Mouse (Mus musculus) intestine, embryonic 15.5 days (tissue): ENCODE results near the gene Palld. TPM values are rescaled to one million over a fixed set of nuclear protein-coding genes. Genes with fewer than 3 reads are reported as not detected.

Source experiments
- ATAC-seq: fragments of 200-750 bp; cut with Nextera tagmentation; 2 replicates; pipeline ENCODE4 v1.8.0; 2017; ENCODE audit warnings: moderate TSS enrichment, moderate library complexity
- H3K27ac ChIP-seq: fragments of 300-500 bp; sonication (generic); 2 replicates; pipeline ENCODE4 v1.5.1; 2015; ENCODE audit warnings: mild to moderate bottlenecking, inconsistent platforms
- H3K27me3 ChIP-seq: fragments of 300-500 bp; sonication (generic); replicated peaks from 2 replicates; pipeline ENCODE4 v1.6.1; 2015; ENCODE audit warnings: inconsistent platforms
- H3K36me3 ChIP-seq: fragments of 300-500 bp; sonication (generic); 2 replicates; pipeline ENCODE4 v1.6.1; 2015; ENCODE audit warnings: inconsistent platforms
- H3K4me1 ChIP-seq: fragments of 300-500 bp; sonication (generic); replicated peaks from 2 replicates; pipeline ENCODE4 v1.6.1; 2015; ENCODE audit warnings: inconsistent platforms
- H3K4me2 ChIP-seq: fragments of 300-500 bp; sonication (generic); replicated peaks from 2 replicates; pipeline ENCODE4 v1.6.1; 2015; ENCODE audit warnings: mild to moderate bottlenecking, inconsistent platforms
- H3K4me3 ChIP-seq: fragments of 300-500 bp; sonication (generic); replicated peaks from 2 replicates; pipeline ENCODE4 v1.5.1; 2015; ENCODE audit warnings: inconsistent platforms
- H3K9ac ChIP-seq: fragments of 300-500 bp; sonication (generic); 2 replicates; pipeline ENCODE4 v1.6.1; 2015; ENCODE audit warnings: inconsistent platforms
- H3K9me3 ChIP-seq: fragments of 300-500 bp; sonication (generic); 2 replicates; pipeline ENCODE4 v1.6.1; 2016; ENCODE audit warnings: inconsistent platforms
- WGBS: fragments of 180-500 bp; shearing (Covaris S2); methylation state at CpG from one replicate; pipeline ENCODE4 v1.1.7; 2015; 5-methylcytosine and 5-hydroxymethylcytosine counted together
- polyA plus RNA-seq: library from polyadenylated mRNA; unstranded; fragments of >200 nt; fragmentation: Nextera tagmentation; extraction: Ambion mirVana; gene quantifications from 2 replicates; pipeline ENCODE4 v1.2.1, GENCODE M21; 2015

Gene Palld
- polyA plus RNA-seq, 1 experiment from 2014 or later, result 81.9 TPM

GRCm38 (mm10) chr8:61607463-61607813 lies 295.1 kb downstream of the Palld start:
- H3K9ac ChIP-seq, result no peak overlapping the region
- H3K36me3 ChIP-seq, result no peaks in the 10 kb centered on the region
- peak overlapping the region; percentile 88 for H3K27ac ChIP-seq
- no peaks in the 10 kb centered on the region for H3K9me3 ChIP-seq
- peak; percentile 23 for ATAC-seq
- H3K27me3 ChIP-seq, result no peaks in the 10 kb centered on the region
- WGBS, result 32% methylated on average over 6 of the region's 6 CpGs
- H3K4me1 ChIP-seq, result 0 out of 2 replicates have a peak, but pooled peaks cover 2% of the 10 kb centered on the region
- H3K4me2 ChIP-seq, result no peak overlapping the region
- no peak overlapping the region for H3K4me3 ChIP-seq

- 0 out of 2 replicates have a peak, but pooled peaks cover 2% of the 10 kb centered on the region for H3K4me1 ChIP-seq
- H3K4me2 ChIP-seq, result peak overlapping the region; percentile 28; the same call in 1 of the 2 replicates
- H3K9ac ChIP-seq, result no peak overlapping the region
- WGBS, result 8% methylated on average over 8 of the region's 8 CpGs
- no peaks in the 10 kb centered on the region for H3K9me3 ChIP-seq
- peak; percentile 89 for ATAC-seq
- peak overlapping the region; percentile 88 for H3K27ac ChIP-seq
- no peaks in the 10 kb centered on the region for H3K27me3 ChIP-seq
- H3K4me3 ChIP-seq, result no peak overlapping the region
- H3K36me3 ChIP-seq, result no peaks in the 10 kb centered on the region
Observed at GRCm38 (mm10) chr8:61606795-61607462, 295.6 kb downstream of the Palld start.

- Histone ChIP-seq H3K27me3 (no peaks in the 10 kb centered on the region), H3K4me1 (no peaks in the 10 kb centered on the region), H3K4me2 (no peak overlapping the region), H3K27ac (no peak overlapping the region), H3K9me3 (no peaks in the 10 kb centered on the region), H3K9ac (no peak overlapping the region), H3K4me3 (no peak overlapping the region), H3K36me3 (no peaks in the 10 kb centered on the region)
- no peak for ATAC-seq
- WGBS, result 93% methylated on average over 2 of the region's 2 CpGs
Observed at GRCm38 (mm10) chr8:61604871-61605270, 297.6 kb downstream of the Palld start.

GRCm38 (mm10) chr8:61596889-61597288 lies 305.6 kb downstream of the Palld start:
- 62% methylated on average over 3 of the region's 3 CpGs for WGBS
- ATAC-seq, result no peak
- no peaks in the 10 kb centered on the region for H3K36me3 ChIP-seq

GRCm38 (mm10) chr8:61591446-61591845 lies 311.0 kb downstream of the Palld start:
- Histone ChIP-seq H3K27me3 (no peaks in the 10 kb centered on the region), H3K4me3 (peak overlapping the region; percentile 76), H3K4me1 (0 out of 2 replicates have a peak, but pooled peaks cover 11% of the 10 kb centered on the region), H3K9ac (no peak overlapping the region), H3K36me3 (no peaks in the 10 kb centered on the region), H3K9me3 (no peaks in the 10 kb centered on the region), H3K4me2 (peak overlapping the region; percentile 83), H3K27ac (peak overlapping the region; percentile 96)
- ATAC-seq, result peak; percentile 39
- WGBS, result 10% methylated on average over 8 of the region's 8 CpGs

More at GRCm38 (mm10) chr8:61596889-61597288, 305.6 kb downstream of the Palld start:
- no peak overlapping the region for H3K4me2 ChIP-seq
- no peak overlapping the region for H3K4me3 ChIP-seq
- no peak overlapping the region for H3K9ac ChIP-seq
- no peaks in the 10 kb centered on the region for H3K4me1 ChIP-seq
- no peaks in the 10 kb centered on the region for H3K9me3 ChIP-seq
- H3K27me3 ChIP-seq, result no peaks in the 10 kb centered on the region
- no peak overlapping the region for H3K27ac ChIP-seq

- H3K4me1 ChIP-seq, result 0 out of 2 replicates have a peak, but pooled peaks cover 11% of the 10 kb centered on the region
- 0% methylated on average over 35 of the region's 35 CpGs for WGBS
- H3K27ac ChIP-seq, result peak overlapping the region; percentile 96
- no peaks in the 10 kb centered on the region for H3K36me3 ChIP-seq
- peak; percentile 95 for ATAC-seq
- H3K9ac ChIP-seq, result peak overlapping the region; percentile 69
- H3K4me3 ChIP-seq, result peak overlapping the region; percentile 76
- H3K9me3 ChIP-seq, result no peaks in the 10 kb centered on the region
- H3K4me2 ChIP-seq, result peak overlapping the region; percentile 83
- no peaks in the 10 kb centered on the region for H3K27me3 ChIP-seq
Observed at GRCm38 (mm10) chr8:61590551-61591431, 311.7 kb downstream of the Palld start.

- WGBS, result 5% methylated on average over 11 of the region's 11 CpGs
- peak overlapping the region; percentile 32 for H3K27ac ChIP-seq
- no peaks in the 10 kb centered on the region for H3K36me3 ChIP-seq
- H3K4me2 ChIP-seq, result peak overlapping the region; percentile 83
- 0 out of 2 replicates have a peak, but pooled peaks cover 13% of the 10 kb centered on the region for H3K4me1 ChIP-seq
- peak overlapping the region; percentile 19 for H3K9ac ChIP-seq
- peak; percentile 55 for ATAC-seq
- H3K27me3 ChIP-seq, result no peaks in the 10 kb centered on the region
- H3K9me3 ChIP-seq, result no peaks in the 10 kb centered on the region
- H3K4me3 ChIP-seq, result peak overlapping the region; percentile 76
Observed at GRCm38 (mm10) chr8:61589972-61590391, 312.5 kb downstream of the Palld start.

- Histone ChIP-seq H3K4me2 (peak overlapping the region; percentile 47), H3K9ac (no peak overlapping the region), H3K27ac (no peak overlapping the region), H3K36me3 (no peaks in the 10 kb centered on the region), H3K4me1 (0 out of 2 replicates have a peak, but pooled peaks cover 16% of the 10 kb centered on the region), H3K4me3 (no peak overlapping the region), H3K27me3 (no peaks in the 10 kb centered on the region), H3K9me3 (no peaks in the 10 kb centered on the region)
- no peak for ATAC-seq
- 53% methylated on average over 1 of the region's 1 CpGs for WGBS
Observed at GRCm38 (mm10) chr8:61588336-61588735, 314.2 kb downstream of the Palld start.

GRCm38 (mm10) chr8:61587731-61588130 lies 314.8 kb downstream of the Palld start:
- Histone ChIP-seq H3K36me3 (no peaks in the 10 kb centered on the region), H3K27ac (peak overlapping the region; percentile 22; the same call in 1 of the 2 replicates), H3K27me3 (no peaks in the 10 kb centered on the region), H3K4me3 (no peak overlapping the region), H3K4me1 (0 out of 2 replicates have a peak, but pooled peaks cover 16% of the 10 kb centered on the region), H3K4me2 (peak overlapping the region; percentile 47), H3K9me3 (no peaks in the 10 kb centered on the region), H3K9ac (no peak overlapping the region)
- 76% methylated on average over 3 of the region's 3 CpGs for WGBS
- no peak for ATAC-seq

- 83% methylated on average over 3 of the region's 3 CpGs for WGBS
Observed at GRCm38 (mm10) chr8:61586529-61586928, 316.0 kb downstream of the Palld start.

GRCm38 (mm10) chr8:61585746-61586145 lies 316.7 kb downstream of the Palld start:
- Histone ChIP-seq H3K27me3 (no peaks in the 10 kb centered on the region), H3K27ac (no peak overlapping the region), H3K4me1 (peaks cover 16% of the 10 kb centered on the region; the same call in 1 of the 2 replicates), H3K36me3 (no peaks in the 10 kb centered on the region), H3K9ac (no peak overlapping the region), H3K9me3 (no peaks in the 10 kb centered on the region), H3K4me2 (no peak overlapping the region), H3K4me3 (no peak overlapping the region)
- no peak for ATAC-seq
- WGBS, result 73% methylated on average over 3 of the region's 3 CpGs

More at GRCm38 (mm10) chr8:61586529-61586928, 316.0 kb downstream of the Palld start:
- no peaks in the 10 kb centered on the region for H3K36me3 ChIP-seq
- no peak overlapping the region for H3K9ac ChIP-seq
- H3K9me3 ChIP-seq, result no peaks in the 10 kb centered on the region
- no peak overlapping the region for H3K4me3 ChIP-seq
- no peak overlapping the region for H3K27ac ChIP-seq
- peaks cover 16% of the 10 kb centered on the region; the same call in 1 of the 2 replicates for H3K4me1 ChIP-seq
- no peak overlapping the region for H3K4me2 ChIP-seq
- no peaks in the 10 kb centered on the region for H3K27me3 ChIP-seq
- ATAC-seq, result no peak

- ATAC-seq, result no peak
- no peak overlapping the region for H3K4me2 ChIP-seq
- H3K27me3 ChIP-seq, result no peaks in the 10 kb centered on the region
- no peak overlapping the region for H3K4me3 ChIP-seq
- no peaks in the 10 kb centered on the region for H3K9me3 ChIP-seq
- no peak overlapping the region for H3K9ac ChIP-seq
- H3K4me1 ChIP-seq, result peaks cover 16% of the 10 kb centered on the region; the same call in 1 of the 2 replicates
- H3K27ac ChIP-seq, result no peak overlapping the region
- 82% methylated on average over 5 of the region's 5 CpGs for WGBS
- H3K36me3 ChIP-seq, result no peaks in the 10 kb centered on the region
Observed at GRCm38 (mm10) chr8:61584714-61585383, 317.6 kb downstream of the Palld start.
